ENCODE assay signal across 16 mouse cellular contexts in the genomic region with DNA sequence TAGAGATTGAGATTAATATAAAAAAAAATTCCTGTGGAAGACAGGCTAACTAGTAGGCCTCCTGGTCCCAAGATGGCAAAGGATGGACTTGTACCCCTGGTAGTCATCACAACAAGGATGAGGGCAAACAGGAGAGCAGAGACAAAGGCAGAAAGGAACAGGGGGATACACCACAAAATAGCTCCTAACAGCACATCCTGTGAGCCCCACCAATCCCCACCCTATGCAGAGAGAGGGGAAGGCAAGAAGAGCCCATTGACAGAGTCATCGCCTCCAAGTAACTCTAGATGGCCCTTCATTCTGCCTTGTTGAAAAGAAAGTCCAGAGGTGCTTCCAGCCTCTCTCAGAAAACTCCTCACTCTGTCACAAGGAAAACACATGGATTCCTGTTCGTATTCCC.
"Had no signal": no experiment of that assay in that cellular context is flagged by ENCODE, and none has a peak within 500 bp of the region (broad histone marks: within the 10 kb centered on the region; RNA-seq: fewer than 3 reads in every experiment).

No protein-coding gene starts in this region.

- H3K4me1 ChIP-seq: neural tube, embryonic 13.5 days; neural tube, embryonic 15.5 days; stomach, embryonic 15.5 days had no signal

- H3K4me2 ChIP-seq: neural tube, embryonic 13.5 days; neural tube, embryonic 15.5 days; stomach, embryonic 15.5 days had no signal

- DNase-seq: retina, postnatal 1 day; right cerebral cortex, adult 18-20 months; right cerebral cortex, postnatal 14 days; right cerebral cortex, postnatal 25 days; right cerebral cortex, postnatal 4 days; spleen, adult 18-20 months; thymus, adult 18-20 months; thymus, adult 2 months; thymus, postnatal 14 days; thymus, postnatal 25 days; thymus, postnatal 36 days; thymus, postnatal 4 days had no signal

- H3K27ac ChIP-seq: neural tube, embryonic 13.5 days; neural tube, embryonic 15.5 days; stomach, embryonic 15.5 days; stomach, postnatal 0 days had no signal

- H3K4me3 ChIP-seq: neural tube, embryonic 13.5 days; neural tube, embryonic 15.5 days; stomach, embryonic 15.5 days had no signal

- H3K27me3 ChIP-seq: neural tube, embryonic 13.5 days; neural tube, embryonic 15.5 days; stomach, embryonic 15.5 days had no signal

- H3K9ac ChIP-seq: neural tube, embryonic 13.5 days; neural tube, embryonic 15.5 days; stomach, embryonic 15.5 days had no signal

- H3K9me3 ChIP-seq: neural tube, embryonic 13.5 days; neural tube, embryonic 15.5 days; stomach, embryonic 15.5 days had no signal

- H3K36me3 ChIP-seq: neural tube, embryonic 13.5 days; neural tube, embryonic 15.5 days; stomach, embryonic 15.5 days had no signal
